Mouse (Mus musculus) olfactory bulb, adult 2 months (tissue): ENCODE data around the gene Pdxk. TPM values are rescaled to one million over a fixed set of nuclear protein-coding genes. Genes with fewer than 3 reads are reported as not detected.

Source experiments
- H3K27ac ChIP-seq: fragments of 200-500 bp; 2 replicates; pipeline ENCODE4 v1.5.1; 2012; ENCODE audit warnings: low read depth, low read length; ENCODE audit not compliant: insufficient read depth
- H3K4me1 ChIP-seq: fragments of 200-500 bp; 2 replicates; pipeline ENCODE4 v1.6.1; 2012; ENCODE audit warnings: low read length; ENCODE audit not compliant: control insufficient read depth, insufficient read depth
- H3K4me3 ChIP-seq: fragments of 200-500 bp; 2 replicates; pipeline ENCODE4 v1.5.1; 2012; ENCODE audit warnings: mild to moderate bottlenecking, low read depth, low read length, moderate library complexity; ENCODE audit not compliant: insufficient read depth
- CTCF ChIP-seq: fragments of 200-500 bp; IDR thresholded peaks from 2 replicates; pipeline ENCODE4 v1.5.1; 2012; ENCODE audit warnings: low read depth, mild to moderate bottlenecking, low read length, moderate library complexity; ENCODE audit not compliant: insufficient read depth
- POLR2A ChIP-seq: fragments of 200-500 bp; IDR thresholded peaks from 2 replicates; pipeline ENCODE4 v1.6.1; 2012; ENCODE audit warnings: mild to moderate bottlenecking, low read depth, low read length, moderate library complexity; ENCODE audit not compliant: insufficient read depth
- WGBS: fragments of 180-500 bp; shearing (Covaris S2); methylation state at CpG from one replicate; pipeline ENCODE4 v1.1.7; 2018; 5-methylcytosine and 5-hydroxymethylcytosine counted together
- polyA plus RNA-seq: library from polyadenylated mRNA; stranded (reverse); fragments of >200 nt; gene quantifications from 2 replicates; pipeline ENCODE4 v1.2.4, GENCODE M21; 2012; ENCODE audit warnings: low replicate concordance; ENCODE audit not compliant: missing spikeins, insufficient read depth, insufficient read length

Gene Pdxk
- polyA plus RNA-seq, 1 experiment = not detected

GRCm38 (mm10) chr10:78446195-78446594 lies 18.6 kb downstream of the Pdxk start:
- TF ChIP-seq CTCF (no peak), POLR2A (no peak)
- WGBS = 96% methylated on average over 3 of the region's 3 CpGs
- Histone ChIP-seq H3K4me1 (no peaks in the 10 kb centered on the region), H3K27ac (no peak overlapping the region), H3K4me3 (no peak overlapping the region)

DNA sequence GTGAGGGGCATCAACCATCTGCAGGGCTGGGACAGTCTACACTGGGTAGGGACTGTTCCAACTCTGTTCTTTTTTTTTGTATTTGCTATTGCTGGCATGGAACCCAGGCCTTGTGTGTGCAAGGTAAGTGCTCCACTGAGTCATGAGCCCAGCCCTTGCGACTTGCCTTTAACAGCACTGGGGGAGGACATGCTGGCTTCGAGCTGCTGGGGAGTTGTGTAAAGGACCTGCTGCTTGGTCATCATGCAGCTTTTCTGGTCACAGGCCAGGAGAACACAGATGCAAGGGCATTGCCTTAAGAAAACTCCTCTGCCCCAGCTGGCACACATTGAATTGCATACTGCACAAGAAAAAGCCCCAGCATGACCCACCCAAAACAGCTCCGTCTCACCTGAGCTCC lies 22.5 kb downstream of the Pdxk start:
- H3K27ac ChIP-seq = no peak overlapping the region
- 84% methylated on average over 3 of the region's 3 CpGs for WGBS
- H3K4me1 ChIP-seq = peaks cover 3% of the 10 kb centered on the region; the same call in 1 of the 2 replicates
- TF ChIP-seq CTCF = no peak
- H3K4me3 ChIP-seq = no peak overlapping the region

- 69% methylated on average over 5 of the region's 5 CpGs for WGBS
- Histone ChIP-seq H3K27ac (no peak overlapping the region), H3K4me1 (peaks cover 3% of the 10 kb centered on the region; the same call in 1 of the 2 replicates), H3K4me3 (no peak overlapping the region)
- no peak for TF ChIP-seq POLR2A
- no peak for TF ChIP-seq CTCF
Observed at GRCm38 (mm10) chr10:78441606-78442005, 23.2 kb downstream of the Pdxk start.

DNA sequence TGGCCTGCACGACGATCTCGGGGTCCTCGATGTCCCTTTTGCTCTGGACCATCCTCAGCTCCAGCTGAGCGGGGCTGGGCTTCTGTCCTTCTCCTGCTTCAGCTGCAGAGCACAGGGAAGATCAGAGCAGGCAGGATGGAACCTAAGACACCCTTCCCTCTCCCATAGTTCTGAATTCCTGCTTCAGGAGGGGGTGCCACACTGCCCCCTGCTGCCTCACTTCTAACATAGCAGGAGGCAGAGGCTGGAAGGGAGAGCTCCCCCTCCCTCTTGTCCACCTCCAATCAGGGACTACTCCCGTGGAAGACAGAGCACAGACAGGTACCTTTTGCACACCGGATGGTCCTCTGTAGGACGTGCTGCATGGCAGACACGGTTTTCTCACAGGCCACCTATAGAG lies 24.0 kb downstream of the Pdxk start:
- 65% methylated on average over 9 of the region's 9 CpGs for WGBS

DNA sequence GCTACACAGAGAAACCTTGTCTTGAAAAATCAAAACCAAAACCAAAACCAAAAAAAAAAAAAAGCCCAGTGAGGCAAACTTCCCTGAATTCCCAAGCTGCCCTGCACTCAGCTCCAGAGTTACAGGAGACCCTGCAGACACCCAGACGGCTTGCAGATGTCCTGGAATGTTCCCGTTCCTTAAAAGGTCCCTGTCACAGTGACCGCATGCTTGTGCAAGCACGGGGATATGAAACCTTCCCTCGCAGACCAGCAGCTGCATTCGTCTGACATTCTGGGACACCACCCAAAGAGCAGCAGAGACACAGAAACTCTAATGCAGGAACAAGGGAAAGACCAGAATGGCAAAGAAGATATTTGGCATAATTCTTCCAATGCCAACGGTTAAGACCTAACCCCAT lies 24.8 kb downstream of the Pdxk start:
- 91% methylated on average over 7 of the region's 7 CpGs for WGBS
- Histone ChIP-seq H3K27ac (no peak overlapping the region), H3K4me1 (peaks cover 3% of the 10 kb centered on the region; the same call in 1 of the 2 replicates), H3K4me3 (no peak overlapping the region)
- no peak for TF ChIP-seq CTCF
- TF ChIP-seq POLR2A = no peak

More for the DNA sequence above, 24.0 kb downstream of the Pdxk start:
- peaks cover 3% of the 10 kb centered on the region; the same call in 1 of the 2 replicates for H3K4me1 ChIP-seq
- no peak overlapping the region for H3K4me3 ChIP-seq
- H3K27ac ChIP-seq = no peak overlapping the region
- no peak for TF ChIP-seq POLR2A
- TF ChIP-seq CTCF = peak; percentile 61; the same call in 1 of the 2 replicates

- 59% methylated on average over 5 of the region's 5 CpGs for WGBS
- TF ChIP-seq POLR2A (no peak), CTCF (peak; percentile 27; the same call in 1 of the 2 replicates)
- Histone ChIP-seq H3K4me3 (no peak overlapping the region), H3K4me1 (peaks cover 3% of the 10 kb centered on the region; the same call in 1 of the 2 replicates), H3K27ac (no peak overlapping the region)
Observed at GRCm38 (mm10) chr10:78439550-78439949, 25.2 kb downstream of the Pdxk start.

- TF ChIP-seq CTCF (peak; percentile 72), POLR2A (no peak)
- H3K4me3 ChIP-seq = no peak overlapping the region
- 13% methylated on average over 5 of the region's 5 CpGs for WGBS
- H3K4me1 ChIP-seq = peaks cover 3% of the 10 kb centered on the region; the same call in 1 of the 2 replicates
- H3K27ac ChIP-seq = no peak overlapping the region
Observed at GRCm38 (mm10) chr10:78438094-78438493, 26.7 kb downstream of the Pdxk start.

GRCm38 (mm10) chr10:78432853-78433252 lies 31.9 kb downstream of the Pdxk start:
- no peak overlapping the region for H3K27ac ChIP-seq
- H3K4me1 ChIP-seq = peaks cover under 1% of the 10 kb centered on the region; the same call in 1 of the 2 replicates
- TF ChIP-seq CTCF (no peak), POLR2A (no peak)
- 71% methylated on average over 3 of the region's 3 CpGs for WGBS
- H3K4me3 ChIP-seq = no peak overlapping the region

GRCm38 (mm10) chr10:78429776-78430175 lies 35.0 kb downstream of the Pdxk start:
- Histone ChIP-seq H3K4me3 (no peak overlapping the region), H3K27ac (no peak overlapping the region), H3K4me1 (peaks cover 5% of the 10 kb centered on the region; the same call in 1 of the 2 replicates)
- 90% methylated on average over 2 of the region's 2 CpGs for WGBS
- TF ChIP-seq CTCF = no peak
- TF ChIP-seq POLR2A = no peak

GRCm38 (mm10) chr10:78429180-78429579 lies 35.6 kb downstream of the Pdxk start:
- no peak overlapping the region for H3K4me3 ChIP-seq
- TF ChIP-seq CTCF (no peak), POLR2A (no peak)
- WGBS = 83% methylated on average over 5 of the region's 5 CpGs
- peaks cover 5% of the 10 kb centered on the region; the same call in 1 of the 2 replicates for H3K4me1 ChIP-seq
- H3K27ac ChIP-seq = no peak overlapping the region
